Mouse (Mus musculus) forebrain, embryonic 13.5 days (tissue): ENCODE data around the gene Hoxa2. TPM values are rescaled to one million over a fixed set of nuclear protein-coding genes. Genes with fewer than 3 reads are reported as not detected.

Source experiments
- ATAC-seq: fragments of 200-750 bp; cut with Nextera tagmentation; 2 replicates; pipeline ENCODE4 v1.8.0; 2017
- H3K27ac ChIP-seq: fragments of 300-500 bp; sonication (generic); 2 replicates; pipeline ENCODE4 v1.5.1; 2015; ENCODE audit warnings: inconsistent platforms, mild to moderate bottlenecking, moderate library complexity
- H3K27me3 ChIP-seq: fragments of 300-500 bp; sonication (generic); 2 replicates; pipeline ENCODE4 v1.6.1; 2015; ENCODE audit warnings: mild to moderate bottlenecking, inconsistent platforms
- H3K36me3 ChIP-seq: fragments of 300-500 bp; sonication (generic); 2 replicates; pipeline ENCODE4 v1.6.1; 2015; ENCODE audit warnings: mild to moderate bottlenecking, inconsistent platforms; ENCODE audit not compliant: poor library complexity, severe bottlenecking
- H3K4me1 ChIP-seq: fragments of 300-500 bp; sonication (generic); 2 replicates; pipeline ENCODE4 v1.6.1; 2015; ENCODE audit warnings: inconsistent platforms
- H3K4me2 ChIP-seq: fragments of 300-500 bp; sonication (generic); 2 replicates; pipeline ENCODE4 v1.6.1; 2015; ENCODE audit warnings: inconsistent platforms, mild to moderate bottlenecking, moderate library complexity
- H3K4me3 ChIP-seq: fragments of 300-500 bp; sonication (generic); 2 replicates; pipeline ENCODE4 v1.5.1; 2015; ENCODE audit warnings: mild to moderate bottlenecking, inconsistent platforms
- H3K9ac ChIP-seq: fragments of 300-500 bp; sonication (generic); 2 replicates; pipeline ENCODE4 v1.6.1; 2015; ENCODE audit warnings: mild to moderate bottlenecking, inconsistent platforms
- H3K9me3 ChIP-seq: fragments of 300-500 bp; sonication (generic); replicated peaks from 2 replicates; pipeline ENCODE4 v1.6.1; 2016; ENCODE audit warnings: inconsistent platforms
- WGBS: fragments of 180-500 bp; shearing (Covaris S2); methylation state at CpG from one replicate; pipeline ENCODE4 v1.1.7; 2015; 5-methylcytosine and 5-hydroxymethylcytosine counted together
- polyA plus RNA-seq: library from polyadenylated mRNA; unstranded; fragments of >200 nt; fragmentation: Nextera tagmentation; extraction: Ambion mirVana; gene quantifications from 2 replicates; pipeline ENCODE4 v1.2.1, GENCODE M21; 2015

Gene Hoxa2
- polyA plus RNA-seq, 1 experiment from 2014 or later, result not detected

GRCm38 (mm10) chr6:52197271-52197670, 32.6 kb upstream of the Hoxa2 start:
- H3K9me3 ChIP-seq, result no peaks in the 10 kb centered on the region
- WGBS, result 1% methylated on average over 10 of the region's 10 CpGs
- no peak overlapping the region for H3K9ac ChIP-seq

GRCm38 (mm10) chr6:52196811-52197210, 32.2 kb upstream of the Hoxa2 start:
- Histone ChIP-seq H3K4me2 (no peak overlapping the region), H3K27me3 (peaks cover 100% of the 10 kb centered on the region), H3K4me1 (0 out of 2 replicates have a peak, but pooled peaks cover 4% of the 10 kb centered on the region), H3K27ac (no peak overlapping the region), H3K9ac (no peak overlapping the region), H3K4me3 (no peak overlapping the region), H3K36me3 (no peaks in the 10 kb centered on the region), H3K9me3 (no peaks in the 10 kb centered on the region)
- no peak for ATAC-seq
- 3% methylated on average over 9 of the region's 9 CpGs for WGBS

More at GRCm38 (mm10) chr6:52197271-52197670, 32.6 kb upstream of the Hoxa2 start:
- Histone ChIP-seq H3K27me3 (peaks cover 100% of the 10 kb centered on the region), H3K4me3 (no peak overlapping the region), H3K4me1 (no peaks in the 10 kb centered on the region), H3K4me2 (no peak overlapping the region), H3K36me3 (no peaks in the 10 kb centered on the region), H3K27ac (no peak overlapping the region)
- no peak for ATAC-seq

GRCm38 (mm10) chr6:52194690-52195089, 30.1 kb upstream of the Hoxa2 start:
- ATAC-seq, result no peak
- no peaks in the 10 kb centered on the region for H3K9me3 ChIP-seq
- WGBS, result 4% methylated on average over 10 of the region's 10 CpGs
- H3K27me3 ChIP-seq, result peaks cover 100% of the 10 kb centered on the region
- H3K4me1 ChIP-seq, result peaks cover 11% of the 10 kb centered on the region
- no peak overlapping the region for H3K4me3 ChIP-seq
- no peak overlapping the region for H3K4me2 ChIP-seq
- no peaks in the 10 kb centered on the region for H3K36me3 ChIP-seq
- no peak overlapping the region for H3K9ac ChIP-seq
- no peak overlapping the region for H3K27ac ChIP-seq

GRCm38 (mm10) chr6:52191860-52192550, 27.4 kb upstream of the Hoxa2 start:
- Histone ChIP-seq H3K27me3 (peaks cover 100% of the 10 kb centered on the region), H3K27ac (no peak overlapping the region), H3K9me3 (no peaks in the 10 kb centered on the region), H3K4me3 (peak overlapping the region; percentile 36), H3K9ac (no peak overlapping the region), H3K4me2 (peak overlapping the region; percentile 61), H3K4me1 (peaks cover 11% of the 10 kb centered on the region), H3K36me3 (no peaks in the 10 kb centered on the region)
- ATAC-seq, result peak; percentile 65
- WGBS, result 1% methylated on average over 43 of the region's 55 CpGs

- Histone ChIP-seq H3K4me2 (peak within 1 kb of the TSS; percentile 61), H3K9ac (no peak within 1 kb of the TSS), H3K27ac (no peak within 1 kb of the TSS), H3K27me3 (peaks cover 100% of the 10 kb centered on the region), H3K9me3 (no peaks in the 10 kb centered on the region), H3K36me3 (no peaks in the 10 kb centered on the region), H3K4me1 (peaks cover 11% of the 10 kb centered on the region), H3K4me3 (peak within 1 kb of the TSS; percentile 36)
- ATAC-seq, result 0 out of 2 replicates have a peak, but pooled peaks have one; percentile 6
- WGBS, result 1% methylated on average over 91 of the region's 102 CpGs
Observed at GRCm38 (mm10) chr6:52190906-52191810, 26.5 kb upstream of the Hoxa2 start, which contains the start of gene Hoxa4. Gene Hoxa4 (minus strand): TSS chr6:52191753.

GRCm38 (mm10) chr6:52190410-52190809, 25.8 kb upstream of the Hoxa2 start:
- no peak overlapping the region for H3K4me2 ChIP-seq
- under 1% methylated on average over 23 of the region's 23 CpGs for WGBS
- peaks cover 11% of the 10 kb centered on the region for H3K4me1 ChIP-seq
- H3K27me3 ChIP-seq, result peaks cover 100% of the 10 kb centered on the region
- no peaks in the 10 kb centered on the region for H3K36me3 ChIP-seq
- no peak overlapping the region for H3K9ac ChIP-seq
- H3K9me3 ChIP-seq, result no peaks in the 10 kb centered on the region
- H3K27ac ChIP-seq, result no peak overlapping the region
- no peak overlapping the region for H3K4me3 ChIP-seq
- ATAC-seq, result no peak

- no peaks in the 10 kb centered on the region for H3K9me3 ChIP-seq
- H3K36me3 ChIP-seq, result no peaks in the 10 kb centered on the region
- H3K27ac ChIP-seq, result no peak overlapping the region
- H3K27me3 ChIP-seq, result peaks cover 100% of the 10 kb centered on the region
- H3K4me3 ChIP-seq, result no peak overlapping the region
- WGBS, result 2% methylated on average over 8 of the region's 8 CpGs
- H3K4me1 ChIP-seq, result peaks cover 11% of the 10 kb centered on the region
- ATAC-seq, result no peak
- H3K9ac ChIP-seq, result no peak overlapping the region
- H3K4me2 ChIP-seq, result no peak overlapping the region
Observed at GRCm38 (mm10) chr6:52189909-52190308, 25.3 kb upstream of the Hoxa2 start.

GRCm38 (mm10) chr6:52189172-52189591, 24.6 kb upstream of the Hoxa2 start:
- no peak overlapping the region for H3K4me2 ChIP-seq
- H3K27me3 ChIP-seq, result peaks cover 100% of the 10 kb centered on the region
- H3K4me1 ChIP-seq, result peaks cover 11% of the 10 kb centered on the region
- no peak overlapping the region for H3K9ac ChIP-seq
- H3K27ac ChIP-seq, result no peak overlapping the region
- H3K9me3 ChIP-seq, result no peaks in the 10 kb centered on the region
- H3K36me3 ChIP-seq, result no peaks in the 10 kb centered on the region
- WGBS, result 6% methylated on average over 5 of the region's 5 CpGs
- no peak for ATAC-seq
- H3K4me3 ChIP-seq, result no peak overlapping the region

- peaks cover 6% of the 10 kb centered on the region for H3K4me1 ChIP-seq
- ATAC-seq, result no peak
- no peak overlapping the region for H3K9ac ChIP-seq
- H3K4me3 ChIP-seq, result no peak overlapping the region
- H3K27ac ChIP-seq, result no peak overlapping the region
- H3K9me3 ChIP-seq, result no peaks in the 10 kb centered on the region
- 5% methylated on average over 1 of the region's 1 CpGs for WGBS
- H3K27me3 ChIP-seq, result peaks cover 100% of the 10 kb centered on the region
- no peaks in the 10 kb centered on the region for H3K36me3 ChIP-seq
- no peak overlapping the region for H3K4me2 ChIP-seq
Observed at GRCm38 (mm10) chr6:52186500-52186899, 21.9 kb upstream of the Hoxa2 start.

- no peak overlapping the region for H3K4me3 ChIP-seq
- ATAC-seq, result no peak
- H3K9me3 ChIP-seq, result no peaks in the 10 kb centered on the region
- H3K9ac ChIP-seq, result no peak overlapping the region
- 6% methylated on average over 3 of the region's 3 CpGs for WGBS
- H3K27me3 ChIP-seq, result peaks cover 100% of the 10 kb centered on the region
- H3K36me3 ChIP-seq, result no peaks in the 10 kb centered on the region
- no peak overlapping the region for H3K4me2 ChIP-seq
- H3K4me1 ChIP-seq, result no peaks in the 10 kb centered on the region
- no peak overlapping the region for H3K27ac ChIP-seq
Observed at GRCm38 (mm10) chr6:52185834-52186233, 21.2 kb upstream of the Hoxa2 start.

- Histone ChIP-seq H3K4me3 (no peak overlapping the region), H3K27ac (no peak overlapping the region), H3K9me3 (no peaks in the 10 kb centered on the region), H3K36me3 (no peaks in the 10 kb centered on the region), H3K4me2 (no peak overlapping the region), H3K9ac (no peak overlapping the region), H3K4me1 (no peaks in the 10 kb centered on the region), H3K27me3 (peaks cover 100% of the 10 kb centered on the region)
- WGBS, result under 1% methylated on average over 19 of the region's 19 CpGs
- ATAC-seq, result no peak
Observed at GRCm38 (mm10) chr6:52185222-52185621, 20.6 kb upstream of the Hoxa2 start.

- H3K9ac ChIP-seq, result no peak overlapping the region
- no peaks in the 10 kb centered on the region for H3K9me3 ChIP-seq
- H3K4me1 ChIP-seq, result no peaks in the 10 kb centered on the region
- ATAC-seq, result no peak
- H3K27me3 ChIP-seq, result peaks cover 100% of the 10 kb centered on the region
- WGBS, result 3% methylated on average over 6 of the region's 6 CpGs
- no peak overlapping the region for H3K27ac ChIP-seq
- H3K4me2 ChIP-seq, result no peak overlapping the region
- H3K36me3 ChIP-seq, result no peaks in the 10 kb centered on the region
- no peak overlapping the region for H3K4me3 ChIP-seq
Observed at GRCm38 (mm10) chr6:52184668-52185067, 20.0 kb upstream of the Hoxa2 start.
